In genomic region chr11:65231771-65232170, GRCm38 (mm10) we compare ENCODE assay signal across 16 mouse cellular contexts. TPM values are rescaled to one million over a fixed set of nuclear protein-coding genes. Genes with fewer than 3 reads are reported as not detected.
DNase-seq lines count a peak whose midpoint lies in the region; ATAC-seq lines count a peak whose summit lies in the region.
"Had no signal": no experiment of that assay in that cellular context is flagged by ENCODE, and none has a peak within 500 bp of the region (broad histone marks: within the 10 kb centered on the region; RNA-seq: fewer than 3 reads in every experiment).

No protein-coding gene starts in this region.

- no peak overlapping the region for H3K9ac ChIP-seq in heart, embryonic 12.5 days
- H3K9ac ChIP-seq: forebrain, embryonic 13.5 days; forebrain, postnatal 0 days; hindbrain, embryonic 15.5 days had no signal

- peaks cover 37% of the 10 kb centered on the region for H3K36me3 ChIP-seq in heart, embryonic 12.5 days
- H3K36me3 ChIP-seq: embryonic facial prominence, embryonic 10.5 days; hindbrain, embryonic 15.5 days had no signal

- no peak for ATAC-seq in heart, embryonic 12.5 days (ENCODE audit: insufficient number of reproducible peaks, low FRiP score)
- ATAC-seq: forebrain, embryonic 13.5 days; forebrain, postnatal 0 days; intestine, embryonic 16.5 days had no signal

- H3K27ac ChIP-seq in heart, embryonic 12.5 days (ENCODE audit: poor library complexity, severe bottlenecking) = 0 out of 2 replicates have a peak overlapping the region, but pooled peaks have one; percentile 5
- H3K27ac ChIP-seq: embryonic facial prominence, embryonic 10.5 days; forebrain, embryonic 13.5 days; hindbrain, embryonic 15.5 days had no signal

- H3K4me1 ChIP-seq in heart, embryonic 12.5 days (replicated peaks) = peaks cover 71% of the 10 kb centered on the region
- H3K4me1 ChIP-seq: hindbrain, embryonic 15.5 days had no signal

- H3K4me2 ChIP-seq in heart, embryonic 12.5 days = no peak overlapping the region
- H3K4me2 ChIP-seq: forebrain, embryonic 13.5 days; hindbrain, embryonic 15.5 days had no signal

- no peaks in the 10 kb centered on the region for H3K27me3 ChIP-seq in heart, embryonic 12.5 days (replicated peaks)
- H3K27me3 ChIP-seq: forebrain, embryonic 13.5 days; hindbrain, embryonic 15.5 days had no signal

- DNase-seq in cerebellum, postnatal 10 days = peak; percentile 48 to 58
- DNase-seq in cerebellum, adult 11 months = no peak
- no peak for DNase-seq in heart, adult 8-10 months (ENCODE audit: low spot score)
- DNase-seq in retina, postnatal 1 day = peak; percentile 66
- DNase-seq in right cerebral cortex, postnatal 10 days (ENCODE audit: low spot score in 2 of 2) = no peak
- DNase-seq: adrenal gland, adult 2 months; adrenal gland, postnatal 25 days; forebrain, postnatal 0 days; gastrocnemius, postnatal 14 days; heart, postnatal 36 days; kidney, adult 2 months had no signal

- H3K4me3 ChIP-seq in heart, embryonic 12.5 days = no peak overlapping the region
- H3K4me3 ChIP-seq: embryonic facial prominence, embryonic 10.5 days; forebrain, embryonic 13.5 days; hindbrain, embryonic 15.5 days had no signal

- 68% methylated on average over 4 of the region's 4 CpGs for WGBS in heart, embryonic 12.5 days

- H3K9me3 ChIP-seq in heart, embryonic 12.5 days (replicated peaks) = no peaks in the 10 kb centered on the region
- H3K9me3 ChIP-seq: embryonic facial prominence, embryonic 10.5 days; forebrain, embryonic 13.5 days; hindbrain, embryonic 15.5 days had no signal

RNA-seq across cellular contexts. Expression of gene Myocd, which starts 38.0 kb away (rescaled TPM):
- 72.7 and 74.9 TPM in 2 replicates for polyA plus RNA-seq in heart, embryonic 12.5 days (2016; fragmentation: Nextera tagmentation; extraction: Ambion mirVana)
- 10 to 100 TPM; 72.3 to 80.0 (median 74.3) TPM for total RNA-seq in heart, adult 8-10 months (2022)

Comparison
In these comparisons a context has a peak if more than half of its experiments do, and no peak if none do; other contexts are left out.
1. DNase-seq: peak in cerebellum, postnatal 10 days (2 of 2) and retina, postnatal 1 day (single experiment); none in cerebellum, adult 11 months (single experiment), heart, adult 8-10 months (single experiment) and right cerebral cortex, postnatal 10 days (0 of 2).